23 mouse cellular contexts compared by ENCODE assay signal in the genomic region with DNA sequence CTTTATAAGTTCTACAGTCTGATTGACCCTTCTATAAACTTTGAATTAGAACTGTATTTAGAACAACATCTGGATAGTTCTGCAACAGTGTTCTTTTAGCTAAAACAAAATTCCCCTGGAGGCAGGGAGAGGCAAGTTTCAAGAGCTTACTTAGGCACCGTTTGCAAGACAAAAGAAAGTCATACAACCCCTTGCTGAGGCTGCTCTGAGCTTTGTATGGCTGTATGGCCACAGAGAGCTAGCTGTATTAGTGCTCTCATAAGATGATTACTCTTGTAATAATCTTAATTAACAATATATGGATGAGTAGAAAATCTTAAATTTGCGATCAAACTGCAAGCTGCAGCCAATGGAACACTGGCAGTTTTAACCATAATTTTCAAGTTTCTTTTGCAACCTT. TPM values are rescaled to one million over a fixed set of nuclear protein-coding genes. Genes with fewer than 3 reads are reported as not detected.
"Had no signal": no experiment of that assay in that cellular context is flagged by ENCODE, and none has a peak within 500 bp of the region (broad histone marks: within the 10 kb centered on the region; RNA-seq: fewer than 3 reads in every experiment).

No protein-coding gene starts in this region.

RNA-seq across cellular contexts. Expression of a gene that starts 21.9 kb away (rescaled TPM):
- polyA plus RNA-seq: heart, embryonic 11.5 days; heart, embryonic 12.5 days; heart, embryonic 13.5 days; heart, embryonic 14.5 days; heart, embryonic 15.5 days; heart, postnatal 0 days; hindbrain, embryonic 10.5 days; hindbrain, embryonic 11.5 days; hindbrain, embryonic 12.5 days; hindbrain, embryonic 13.5 days; hindbrain, embryonic 14.5 days; hindbrain, embryonic 15.5 days; hindbrain, embryonic 16.5 days; hindbrain, postnatal 0 days; intestine, embryonic 14.5 days; intestine, postnatal 0 days; kidney, embryonic 14.5 days; kidney, embryonic 15.5 days; kidney, embryonic 16.5 days; kidney, postnatal 0 days had no signal

RNA-seq across cellular contexts. Expression of a gene that starts 29.6 kb away (rescaled TPM):
- polyA plus RNA-seq: heart, embryonic 11.5 days; heart, embryonic 12.5 days; heart, embryonic 13.5 days; heart, embryonic 14.5 days; heart, embryonic 15.5 days; heart, postnatal 0 days; hindbrain, embryonic 10.5 days; hindbrain, embryonic 11.5 days; hindbrain, embryonic 12.5 days; hindbrain, embryonic 13.5 days; hindbrain, embryonic 14.5 days; hindbrain, embryonic 15.5 days; hindbrain, embryonic 16.5 days; hindbrain, postnatal 0 days; intestine, embryonic 14.5 days; kidney, adult 2 months; kidney, embryonic 14.5 days; kidney, embryonic 15.5 days; kidney, embryonic 16.5 days; kidney, postnatal 0 days had no signal

RNA-seq across cellular contexts. Expression of a gene that starts 41.4 kb away (rescaled TPM):
- polyA plus RNA-seq: heart, embryonic 11.5 days; heart, embryonic 12.5 days; heart, embryonic 13.5 days; heart, embryonic 14.5 days; heart, embryonic 15.5 days; heart, postnatal 0 days; hindbrain, embryonic 10.5 days; hindbrain, embryonic 11.5 days; hindbrain, embryonic 12.5 days; hindbrain, embryonic 13.5 days; hindbrain, embryonic 15.5 days; hindbrain, embryonic 16.5 days; hindbrain, postnatal 0 days; intestine, embryonic 14.5 days; kidney, embryonic 14.5 days; kidney, embryonic 15.5 days; kidney, embryonic 16.5 days had no signal

RNA-seq across cellular contexts. Expression of a gene that starts 56.8 kb away (rescaled TPM):
- polyA plus RNA-seq: heart, embryonic 11.5 days; heart, embryonic 12.5 days; heart, embryonic 13.5 days; heart, embryonic 14.5 days; heart, embryonic 15.5 days; heart, embryonic 16.5 days; heart, postnatal 0 days; hindbrain, embryonic 10.5 days; hindbrain, embryonic 11.5 days; hindbrain, embryonic 12.5 days; hindbrain, embryonic 13.5 days; hindbrain, embryonic 14.5 days; hindbrain, embryonic 15.5 days; hindbrain, embryonic 16.5 days; hindbrain, postnatal 0 days; intestine, embryonic 14.5 days; kidney, adult 2 months; kidney, embryonic 14.5 days; kidney, embryonic 15.5 days; kidney, embryonic 16.5 days; kidney, postnatal 0 days; large intestine, adult 2 months had no signal
